Mouse (Mus musculus) lung, adult 2 months (tissue): Measurements from ENCODE around the gene Ptk6.

Source experiments
- CTCF ChIP-seq: fragments of 200-500 bp; IDR thresholded peaks from 2 replicates; pipeline ENCODE4 v1.5.1; 2011; ENCODE audit warnings: mild to moderate bottlenecking, low read length, control low read depth; ENCODE audit not compliant: insufficient read depth
- POLR2A ChIP-seq: fragments of 200-500 bp; IDR thresholded peaks from 2 replicates; pipeline ENCODE4 v1.6.1; 2011; ENCODE audit warnings: low read depth, mild to moderate bottlenecking, control low read depth, low read length, borderline replicate concordance; ENCODE audit errors: extremely low read depth

DNA sequence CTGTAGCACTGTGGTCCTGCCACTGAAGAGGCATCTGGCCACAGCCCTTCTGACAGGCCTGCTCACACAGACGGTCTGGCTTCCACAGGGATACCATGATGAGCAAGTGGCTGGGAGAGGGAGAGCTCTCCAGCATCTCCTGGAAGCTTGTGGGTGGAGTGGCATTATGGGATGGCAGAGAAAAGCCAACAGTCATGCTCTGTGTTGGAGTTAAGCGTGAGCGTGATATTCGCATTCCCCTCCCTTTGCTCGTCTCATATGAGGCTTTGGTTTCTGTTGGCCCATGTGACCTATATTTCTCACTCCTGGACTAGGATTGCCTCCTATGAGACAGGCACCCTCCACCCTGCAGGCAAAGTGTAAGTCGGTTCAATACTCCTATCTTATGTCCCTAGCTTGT is 52.3 kb downstream of the Ptk6 start:
- TF ChIP-seq CTCF (no peak), POLR2A (no peak)
